Mouse (Mus musculus) gastrocnemius, postnatal 36 days (tissue): ENCODE measurements around the gene Ercc5. TPM values are rescaled to one million over a fixed set of nuclear protein-coding genes. Genes with fewer than 3 reads are reported as not detected.

Experiments used
- DNase-seq, 2 experiments: peaks; one replicate each; pipeline ENCODE4 v3.0.0; 2022
- intact Hi-C: fragments of 180-260 bp; cut with DNase I; formaldehyde crosslinking; loops from one replicate; pipeline ENCODE4 v1.15.1; 2025
- long read RNA-seq, 2 experiments: library from polyadenylated mRNA; stranded (forward); transcript quantifications; one replicate each; pipeline ENCODE4 v2.0.0; 2021
- total RNA-seq, 2 experiments: library from RNA; stranded (reverse); gene quantifications; 2 replicates each; pipeline ENCODE4 v1.2.3; 2021

Gene Ercc5
- total RNA-seq = 10 to 100 TPM; 13.5 to 15.7 TPM
- long read RNA-seq, experiment 1, partial matches to known transcripts = 3 of 6 reads
- long read RNA-seq, experiment 1, other reads (novel, unspliced or antisense) = 0 of 6 reads
- long read RNA-seq, experiment 2, transcript Ercc5-201 (15 exons, 3,907 nt) = major isoform, 6 of 13 reads
- long read RNA-seq, experiment 2, partial matches to known transcripts = 2 of 13 reads
- long read RNA-seq, experiment 2, other reads (novel, unspliced or antisense) = 2 of 13 reads

- DNase-seq = peak; percentile 75 to 79
- intact Hi-C loops = loop anchor here (5.0 kb wide), 1 partner anchor 45 kb away; the partner anchor contains the start of gene Tex30
Observed at GRCm38 (mm10) chr1:44147563-44148381, at the start of gene Ercc5. TSS of gene Ercc5 (plus strand) at chr1:44147744.

- DNase-seq = no peak
- intact Hi-C loops = loop anchor here (5.0 kb wide), 1 partner anchor 46 kb away; the partner anchor contains the start of gene Ercc5
Observed at GRCm38 (mm10) chr1:44101448-44102225, 45.9 kb upstream of the Ercc5 start.

- DNase-seq = peak; percentile 84 to 90
- intact Hi-C loops = loop anchor here (5.0 kb wide), 1 partner anchor 45 kb away; the partner anchor contains the start of gene Ercc5
Observed at GRCm38 (mm10) chr1:44102259-44102717, 45.3 kb upstream of the Ercc5 start, which contains the start of gene Tex30. TSS of gene Tex30 (minus strand) at chr1:44102441.

GRCm38 (mm10) chr1:44102939-44103338 is 44.6 kb upstream of the Ercc5 start:
- intact Hi-C loops = loop anchor here (5.0 kb wide), 1 partner anchor 44 kb away; the partner anchor contains the start of gene Ercc5
- DNase-seq = no peak

- no peak for DNase-seq
- intact Hi-C loops = no loop called here
Observed at GRCm38 (mm10) chr1:44117571-44117970, 30.0 kb upstream of the Ercc5 start.

DNA sequence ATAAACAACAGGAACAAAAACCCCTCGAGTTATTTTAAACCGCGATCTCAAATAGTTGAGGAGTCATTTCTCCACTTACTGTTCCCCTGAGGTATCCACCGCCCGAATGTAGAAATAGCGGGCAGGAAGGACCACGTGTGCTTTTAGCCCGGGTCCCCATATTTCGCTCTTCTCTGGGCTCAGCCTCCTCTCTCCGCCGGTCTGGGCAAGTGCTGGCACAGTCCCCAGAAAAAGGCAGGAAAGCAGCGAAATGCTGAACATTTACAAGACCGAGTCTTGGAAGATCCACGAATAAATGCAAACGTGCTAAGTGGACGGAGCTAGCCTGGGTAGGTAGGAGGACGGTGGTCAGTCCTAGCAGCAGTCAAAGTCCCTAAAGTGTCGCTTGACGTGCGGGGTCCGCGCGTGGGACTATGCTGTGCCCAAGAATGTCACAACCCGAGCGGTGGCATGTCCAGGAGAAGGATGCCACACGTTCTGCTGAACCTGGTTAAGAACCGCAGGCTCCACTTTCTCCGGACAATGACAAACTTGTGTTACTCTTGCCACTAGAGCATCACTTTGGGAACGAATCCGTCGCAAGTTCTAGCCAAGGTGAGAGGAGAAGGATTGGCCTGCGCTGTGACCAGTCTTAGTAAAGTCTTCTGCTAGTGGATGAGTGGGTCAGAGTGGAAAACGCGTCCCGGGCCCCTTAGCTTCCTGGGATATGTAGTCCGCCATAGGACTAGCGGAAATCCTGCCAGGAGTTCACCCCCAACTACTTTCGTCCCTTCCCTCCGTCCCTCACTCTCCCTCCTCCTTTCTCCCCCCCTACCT is 29.1 kb upstream of the Ercc5 start, which contains the start of the genes Kdelc1 and Bivm:
TSS of gene Kdelc1 (minus strand) at position 570 of the 816 bp plus-strand sequence.
TSS of gene Bivm (plus strand) at position 719 of the 816 bp plus-strand sequence.
- DNase-seq = peak; percentile 67 to 82
- intact Hi-C loops = no loop called here

DNA sequence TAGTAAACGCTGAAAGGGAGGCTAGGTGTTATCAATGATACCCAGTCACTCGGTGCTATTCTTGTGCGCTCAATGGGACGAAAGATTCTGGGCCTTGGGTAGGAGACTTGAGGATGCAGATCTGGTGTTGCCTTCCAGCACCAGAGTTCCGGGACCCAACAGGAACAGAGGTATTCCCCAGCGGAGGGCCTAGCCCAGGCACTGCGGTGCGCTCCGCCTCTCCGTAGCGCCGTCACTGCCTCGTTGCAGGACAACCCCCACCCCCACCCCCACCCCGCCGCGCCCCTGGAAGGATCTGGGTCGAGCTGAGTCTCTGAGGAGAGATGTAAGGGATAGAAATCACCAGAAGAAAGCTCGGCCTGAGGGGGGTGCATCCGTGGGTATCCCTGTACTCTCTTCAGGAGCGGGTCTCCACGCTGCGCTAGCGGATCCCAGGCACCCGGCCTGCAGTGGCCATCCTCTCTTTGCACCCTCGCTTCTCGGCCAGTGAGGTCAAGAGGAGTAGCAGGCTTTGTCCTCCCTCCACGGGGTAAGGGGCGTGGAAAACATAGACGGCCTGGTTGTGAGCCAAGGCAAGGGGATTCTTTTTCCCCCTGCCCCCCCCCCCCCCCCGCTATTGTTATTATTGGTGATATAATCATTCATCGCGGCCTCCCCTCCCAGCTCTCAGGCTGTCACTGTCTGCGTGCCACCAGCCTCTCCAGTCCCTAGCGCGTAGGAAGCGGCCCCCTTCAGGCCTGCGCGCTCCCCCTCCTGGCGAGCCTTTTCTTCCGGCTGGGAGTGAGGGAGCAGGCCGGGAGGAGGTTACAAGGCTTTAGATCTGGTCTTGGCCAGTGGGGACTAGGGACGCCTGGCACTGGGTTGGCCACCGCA is 28.1 kb upstream of the Ercc5 start:
- peak; percentile 65 to 78 for DNase-seq
- intact Hi-C loops = no loop called here

DNA sequence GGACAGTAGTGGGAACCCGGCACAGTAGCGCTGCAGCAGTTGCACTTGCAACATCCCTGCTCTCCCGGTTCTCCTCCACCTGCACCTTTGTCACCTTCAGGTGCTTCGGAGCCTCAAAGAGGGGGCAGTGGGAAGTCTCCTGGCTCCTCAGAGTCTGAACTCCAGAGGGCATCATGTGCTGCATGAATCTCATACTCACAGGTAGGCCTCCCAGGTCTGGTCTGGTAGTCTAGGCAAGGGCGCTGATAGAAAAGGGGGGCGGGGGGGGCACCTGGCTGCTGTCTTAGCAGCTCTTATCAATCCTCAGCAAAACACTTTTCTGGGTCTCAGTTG is 27.5 kb upstream of the Ercc5 start:
- DNase-seq = no peak
- intact Hi-C loops = no loop called here

- intact Hi-C loops = no loop called here
- DNase-seq = no peak
Observed at GRCm38 (mm10) chr1:44122256-44122655, 25.3 kb upstream of the Ercc5 start.

- DNase-seq = no peak
- intact Hi-C loops = no loop called here
Observed at GRCm38 (mm10) chr1:44125590-44125989, 22.0 kb upstream of the Ercc5 start.

DNA sequence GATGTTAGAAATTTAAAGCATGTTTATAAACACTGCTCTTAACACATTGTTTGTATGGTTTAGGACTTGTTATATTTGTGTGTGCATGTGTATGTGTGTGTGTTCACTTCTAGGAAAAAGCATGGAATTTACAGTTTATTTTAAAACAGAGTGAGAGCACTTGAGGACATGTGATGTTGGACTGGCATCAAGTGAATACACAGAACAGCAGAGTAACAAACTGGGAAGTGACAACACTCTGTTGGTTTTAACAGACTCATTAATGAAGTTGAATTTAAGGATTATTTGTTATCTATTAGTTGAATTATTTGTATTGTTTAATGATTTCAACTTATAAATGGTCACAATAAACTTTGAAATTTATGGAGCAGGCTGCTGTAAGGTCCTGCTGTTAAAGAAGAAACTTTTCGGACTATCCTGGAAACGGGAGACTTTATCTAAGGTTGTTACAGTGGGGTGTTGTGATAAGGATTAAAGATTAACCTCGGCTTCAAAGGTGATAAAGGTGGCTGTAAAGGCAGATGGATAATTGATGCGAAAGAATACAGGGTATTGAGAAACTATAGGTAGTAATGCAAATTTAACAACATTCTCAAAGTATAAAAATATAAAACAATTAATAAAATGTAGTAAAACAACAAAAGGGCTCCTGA is 17.5 kb upstream of the Ercc5 start:
- intact Hi-C loops = no loop called here
- no peak for DNase-seq

DNA sequence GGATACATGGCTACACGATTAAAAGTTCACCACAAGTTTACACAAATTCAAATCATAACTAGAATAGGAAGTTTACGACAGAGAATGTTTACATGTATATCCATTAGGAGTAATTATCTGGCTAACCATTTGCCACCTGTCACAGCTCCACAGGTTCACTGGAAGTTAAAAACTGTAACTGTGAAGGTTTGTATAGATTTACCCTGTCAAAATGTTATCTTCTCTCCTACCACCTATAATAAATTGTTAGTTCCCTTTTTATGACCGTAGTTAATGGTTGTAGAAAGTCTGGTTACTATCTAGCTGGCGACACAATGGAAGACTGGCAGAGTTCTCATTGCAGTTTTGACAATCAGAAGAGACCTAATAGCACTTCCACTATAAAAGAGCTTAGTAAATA is 7.3 kb upstream of the Ercc5 start:
- no peak for DNase-seq
- intact Hi-C loops = no loop called here

GRCm38 (mm10) chr1:44142747-44143146 is 4.8 kb upstream of the Ercc5 start:
- intact Hi-C loops = no loop called here
- DNase-seq = no peak

GRCm38 (mm10) chr1:44148706-44149105 is 1.2 kb downstream of the Ercc5 start:
- intact Hi-C loops = loop anchor here (5.0 kb wide), 1 partner anchor 46 kb away; the partner anchor contains the start of gene Tex30

GRCm38 (mm10) chr1:44155287-44155686 is 7.7 kb downstream of the Ercc5 start:
- no peak for DNase-seq
- intact Hi-C loops = no loop called here

More at GRCm38 (mm10) chr1:44148706-44149105, 1.2 kb downstream of the Ercc5 start:
- DNase-seq = no peak

GRCm38 (mm10) chr1:44158317-44158716 is 10.8 kb downstream of the Ercc5 start:
- no peak for DNase-seq
- intact Hi-C loops = no loop called here

DNA sequence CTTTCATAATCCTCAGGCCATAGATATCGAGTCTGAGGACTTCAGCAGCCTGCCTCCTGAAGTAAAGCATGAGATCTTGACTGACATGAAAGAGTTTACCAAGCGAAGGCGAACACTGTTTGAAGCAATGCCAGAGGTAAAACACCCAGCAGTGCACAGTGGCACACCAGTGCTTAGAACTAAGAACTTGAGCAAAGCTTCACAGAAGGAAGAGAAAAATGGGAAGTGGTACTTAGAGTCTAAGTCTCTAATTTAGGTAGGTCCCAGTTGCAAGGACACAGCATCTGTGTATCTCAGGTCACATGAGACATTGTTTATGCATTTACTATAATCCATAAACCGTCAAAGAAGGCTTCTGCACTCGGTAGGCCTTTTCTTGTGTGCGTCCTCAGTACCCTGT is 14.3 kb downstream of the Ercc5 start:
- intact Hi-C loops = no loop called here
- no peak for DNase-seq

GRCm38 (mm10) chr1:44162389-44162788 is 14.8 kb downstream of the Ercc5 start:
- intact Hi-C loops = no loop called here
- no peak for DNase-seq
